Mouse (Mus musculus): ENCODE measurements around the gene Cks1brt. TPM values are rescaled to one million over a fixed set of nuclear protein-coding genes. Genes with fewer than 3 reads are reported as not detected.

Gene Cks1brt
- total and polyA plus RNA-seq, 2 experiments from 2014 or later = not detected

DNA sequence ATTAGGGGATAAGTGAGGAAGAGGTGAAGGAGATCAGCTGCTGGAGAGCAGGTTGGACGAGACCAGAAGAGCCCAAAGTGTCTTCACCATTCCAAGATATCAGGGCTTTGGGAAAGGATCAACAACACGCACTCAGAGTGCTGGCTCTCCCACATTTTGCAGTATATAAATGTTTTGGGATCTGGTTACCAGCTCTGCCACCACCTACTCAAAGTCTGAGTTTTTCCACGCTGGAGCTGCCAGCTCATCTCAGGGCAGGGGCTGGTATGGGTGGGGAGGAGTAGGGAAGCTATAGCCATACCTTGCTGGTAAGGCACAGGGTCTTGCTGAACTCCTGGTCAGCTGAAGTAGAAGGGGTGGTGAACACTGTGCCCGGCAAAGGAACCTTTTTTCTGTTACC is 68.5 kb downstream of the Cks1brt start:
- H3K4me2 ChIP-seq (ENCODE audit: low read depth, low read length) = no peak overlapping the region
- ATAC-seq = no peak
- H3K27ac ChIP-seq = no peak overlapping the region
- no peaks in the 10 kb centered on the region for H3K36me3 ChIP-seq (ENCODE audit: insufficient read depth, low read length)
- H3K9me3 ChIP-seq (ENCODE audit: low read length) = no peaks in the 10 kb centered on the region
- no peak for DNase-seq (ENCODE audit: low spot score)
- 80% methylated on average over 4 of the region's 4 CpGs for WGBS
- no peaks in the 10 kb centered on the region for H3K27me3 ChIP-seq (ENCODE audit: insufficient read depth, low read length)
- no peak overlapping the region for H3K9ac ChIP-seq (replicated peaks; ENCODE audit: low read length)
- no peaks in the 10 kb centered on the region for H3K4me1 ChIP-seq (ENCODE audit: insufficient read depth, low read length)
- no peak overlapping the region for H3K4me3 ChIP-seq (ENCODE audit: low read length)
- TF ChIP-seq CTCF (IDR thresholded peaks at IDR 0.05; ENCODE audit: low read depth) = no peak

DNA sequence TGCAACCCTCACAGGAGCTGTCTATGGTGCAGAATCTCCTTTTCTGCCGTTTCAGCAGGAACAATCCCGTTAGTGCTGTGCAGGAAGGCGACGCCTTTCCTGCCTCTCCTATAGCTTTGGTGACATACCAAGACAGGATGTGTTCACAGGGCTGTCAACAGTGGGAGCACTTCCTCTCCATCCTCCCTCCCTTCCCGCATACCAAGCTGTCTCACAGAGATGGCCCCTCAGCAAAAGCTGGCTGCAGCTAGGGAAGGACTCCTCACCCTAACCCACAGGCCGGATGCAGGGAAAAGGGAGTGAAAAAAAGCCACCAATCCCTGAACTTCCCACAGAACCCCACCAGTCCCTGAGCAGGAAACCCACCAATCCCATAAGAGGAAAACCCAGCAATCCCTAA is 69.3 kb downstream of the Cks1brt start:
- DNase-seq (ENCODE audit: low spot score) (no peak), ATAC-seq (no peak)
- Histone ChIP-seq H3K4me2 (ENCODE audit: low read depth, low read length) (no peak overlapping the region), H3K4me3 (ENCODE audit: low read length) (no peak overlapping the region), H3K36me3 (ENCODE audit: insufficient read depth, low read length) (no peaks in the 10 kb centered on the region), H3K9ac (replicated peaks; ENCODE audit: low read length) (no peak overlapping the region), H3K27ac (no peak overlapping the region), H3K27me3 (ENCODE audit: insufficient read depth, low read length) (no peaks in the 10 kb centered on the region), H3K4me1 (ENCODE audit: insufficient read depth, low read length) (no peaks in the 10 kb centered on the region), H3K9me3 (ENCODE audit: low read length) (no peaks in the 10 kb centered on the region)
- TF ChIP-seq CTCF (IDR thresholded peaks at IDR 0.05; ENCODE audit: low read depth) = no peak
- 50% methylated on average over 6 of the region's 6 CpGs for WGBS

Small RNAs within 50 kb of the gene (microRNA-seq; reads per million reads assigned to microRNA genes)
- 0.36 to 0.53 reads per million in 2 experiments for gene Gm23388

Other genes with a start within 250 kb of the Cks1brt start
- 1.2 TPM in 1 of 2 replicates, not detected in the other for gene Klf1, start 250.0 kb upstream of the Cks1brt start, total RNA-seq (2014; rRNA removed)
- gene Klf1, start 250.0 kb upstream of the Cks1brt start, polyA plus RNA-seq (2015; fragmentation: Nextera tagmentation; extraction: Ambion mirVana) = 0.34 and 0.98 TPM in 2 replicates
- gene Dnase2a, start 243.4 kb upstream of the Cks1brt start, total RNA-seq (2014; rRNA removed) = 15.0 and 24.5 TPM in 2 replicates
- gene Dnase2a, start 243.4 kb upstream of the Cks1brt start, polyA plus RNA-seq (2015; fragmentation: Nextera tagmentation; extraction: Ambion mirVana) = 8.6 and 8.8 TPM in 2 replicates
- 70.9 and 83.0 TPM in 2 replicates for gene Mast1, start 214.6 kb upstream of the Cks1brt start, total RNA-seq (2014; rRNA removed)
- 61.9 and 69.5 TPM in 2 replicates for gene Mast1, start 214.6 kb upstream of the Cks1brt start, polyA plus RNA-seq (2015; fragmentation: Nextera tagmentation; extraction: Ambion mirVana)
- 5.8 and 11.6 TPM in 2 replicates for gene Rtbdn, start 204.9 kb upstream of the Cks1brt start, total RNA-seq (2014; rRNA removed)
- 3.5 and 4.1 TPM in 2 replicates for gene Rtbdn, start 204.9 kb upstream of the Cks1brt start, polyA plus RNA-seq (2015; fragmentation: Nextera tagmentation; extraction: Ambion mirVana)
- gene Gm49661, start 182.5 kb upstream of the Cks1brt start, total RNA-seq (2014; rRNA removed) = not detected in 2 replicates
- gene Gm49661, start 182.5 kb upstream of the Cks1brt start, polyA plus RNA-seq (2015; fragmentation: Nextera tagmentation; extraction: Ambion mirVana) = not detected in 2 replicates
- 688 and 763 TPM in 2 replicates for gene Prdx2, start 182.3 kb upstream of the Cks1brt start, total RNA-seq (2014; rRNA removed)
- 925 and 937 TPM in 2 replicates for gene Prdx2, start 182.3 kb upstream of the Cks1brt start, polyA plus RNA-seq (2015; fragmentation: Nextera tagmentation; extraction: Ambion mirVana)
- 37.3 and 45.9 TPM in 2 replicates for gene Rnaseh2a, start 182.2 kb upstream of the Cks1brt start, total RNA-seq (2014; rRNA removed)
- 59.0 and 59.7 TPM in 2 replicates for gene Rnaseh2a, start 182.2 kb upstream of the Cks1brt start, polyA plus RNA-seq (2015; fragmentation: Nextera tagmentation; extraction: Ambion mirVana)
- gene Junb, start 173.2 kb upstream of the Cks1brt start, total RNA-seq (2014; rRNA removed) = 16.9 and 17.8 TPM in 2 replicates
- gene Junb, start 173.2 kb upstream of the Cks1brt start, polyA plus RNA-seq (2015; fragmentation: Nextera tagmentation; extraction: Ambion mirVana) = 6.3 and 7.9 TPM in 2 replicates
- 18.9 and 19.0 TPM in 2 replicates for gene Hook2, start 161.3 kb upstream of the Cks1brt start, total RNA-seq (2014; rRNA removed)
- 29.7 and 33.4 TPM in 2 replicates for gene Hook2, start 161.3 kb upstream of the Cks1brt start, polyA plus RNA-seq (2015; fragmentation: Nextera tagmentation; extraction: Ambion mirVana)
- not detected in 2 replicates for gene Best2, start 137.4 kb upstream of the Cks1brt start, total RNA-seq (2014; rRNA removed)
- gene Best2, start 137.4 kb upstream of the Cks1brt start, polyA plus RNA-seq (2015; fragmentation: Nextera tagmentation; extraction: Ambion mirVana) = 0.09 and 0.26 TPM in 2 replicates
- 165 and 172 TPM in 2 replicates for gene Asna1, start 126.6 kb upstream of the Cks1brt start, total RNA-seq (2014; rRNA removed)
- 149 and 150 TPM in 2 replicates for gene Asna1, start 126.6 kb upstream of the Cks1brt start, polyA plus RNA-seq (2015; fragmentation: Nextera tagmentation; extraction: Ambion mirVana)
- 220 and 238 TPM in 2 replicates for gene Trir, start 125.1 kb upstream of the Cks1brt start, total RNA-seq (2014; rRNA removed)
- 146 and 152 TPM in 2 replicates for gene Trir, start 125.1 kb upstream of the Cks1brt start, polyA plus RNA-seq (2015; fragmentation: Nextera tagmentation; extraction: Ambion mirVana)
- 174 and 183 TPM in 2 replicates for gene Tnpo2, start 115.0 kb upstream of the Cks1brt start, total RNA-seq (2014; rRNA removed)
- 48.1 and 49.1 TPM in 2 replicates for gene Tnpo2, start 115.0 kb upstream of the Cks1brt start, polyA plus RNA-seq (2015; fragmentation: Nextera tagmentation; extraction: Ambion mirVana)
- 104 and 114 TPM in 2 replicates for gene Fbxw9, start 91.9 kb upstream of the Cks1brt start, total RNA-seq (2014; rRNA removed)
- 78.9 and 82.2 TPM in 2 replicates for gene Fbxw9, start 91.9 kb upstream of the Cks1brt start, polyA plus RNA-seq (2015; fragmentation: Nextera tagmentation; extraction: Ambion mirVana)
- not detected in 2 replicates for gene Gm5741, start 83.9 kb upstream of the Cks1brt start, total RNA-seq (2014; rRNA removed)
- gene Gm5741, start 83.9 kb upstream of the Cks1brt start, polyA plus RNA-seq (2015; fragmentation: Nextera tagmentation; extraction: Ambion mirVana) = 0.71 and 0.76 TPM in 2 replicates
- gene Dhps, start 80.2 kb upstream of the Cks1brt start, total RNA-seq (2014; rRNA removed) = 77.5 and 103 TPM in 2 replicates
- gene Dhps, start 80.2 kb upstream of the Cks1brt start, polyA plus RNA-seq (2015; fragmentation: Nextera tagmentation; extraction: Ambion mirVana) = 118 and 123 TPM in 2 replicates
- 109 and 123 TPM in 2 replicates for gene Wdr83os, start 71.2 kb upstream of the Cks1brt start, total RNA-seq (2014; rRNA removed)
- 129 and 131 TPM in 2 replicates for gene Wdr83os, start 71.2 kb upstream of the Cks1brt start, polyA plus RNA-seq (2015; fragmentation: Nextera tagmentation; extraction: Ambion mirVana)
- gene Wdr83, start 70.6 kb upstream of the Cks1brt start, total RNA-seq (2014; rRNA removed) = 21.4 TPM in 2 replicates
- gene Wdr83, start 70.6 kb upstream of the Cks1brt start, polyA plus RNA-seq (2015; fragmentation: Nextera tagmentation; extraction: Ambion mirVana) = 38.6 and 38.9 TPM in 2 replicates
- 32.9 and 34.3 TPM in 2 replicates for gene Man2b1, start 68.7 kb upstream of the Cks1brt start, total RNA-seq (2014; rRNA removed)
- 22.5 TPM in 2 replicates for gene Man2b1, start 68.7 kb upstream of the Cks1brt start, polyA plus RNA-seq (2015; fragmentation: Nextera tagmentation; extraction: Ambion mirVana)
- 1.5 and 2.4 TPM in 2 replicates for gene Zfp791, start 28.8 kb upstream of the Cks1brt start, total RNA-seq (2014; rRNA removed)
- 2.4 and 2.5 TPM in 2 replicates for gene Zfp791, start 28.8 kb upstream of the Cks1brt start, polyA plus RNA-seq (2015; fragmentation: Nextera tagmentation; extraction: Ambion mirVana)
- not detected in 2 replicates for gene Olfr371, start 74.1 kb downstream of the Cks1brt start, total RNA-seq (2014; rRNA removed)
- gene Olfr371, start 74.1 kb downstream of the Cks1brt start, polyA plus RNA-seq (2015; fragmentation: Nextera tagmentation; extraction: Ambion mirVana) = not detected in 2 replicates
- gene Orc6, start 147.7 kb downstream of the Cks1brt start, total RNA-seq (2014; rRNA removed) = 41.4 and 43.2 TPM in 2 replicates
- 62.3 and 63.8 TPM in 2 replicates for gene Orc6, start 147.7 kb downstream of the Cks1brt start, polyA plus RNA-seq (2015; fragmentation: Nextera tagmentation; extraction: Ambion mirVana)
- gene Vps35, start 147.9 kb downstream of the Cks1brt start, total RNA-seq (2014; rRNA removed) = 108 and 114 TPM in 2 replicates
- gene Vps35, start 147.9 kb downstream of the Cks1brt start, polyA plus RNA-seq (2015; fragmentation: Nextera tagmentation; extraction: Ambion mirVana) = 151 and 153 TPM in 2 replicates
- gene Mylk3, start 234.4 kb downstream of the Cks1brt start, total RNA-seq (2014; rRNA removed) = 0.16 TPM in 1 of 2 replicates, not detected in the other
- gene Mylk3, start 234.4 kb downstream of the Cks1brt start, polyA plus RNA-seq (2015; fragmentation: Nextera tagmentation; extraction: Ambion mirVana) = 0.19 and 0.26 TPM in 2 replicates